Mouse (Mus musculus): ENCODE data around the gene 3110001I22Rik.
"Not testable (repeated sequence)": the region's sequence is repeated elsewhere in the genome, so short reads cannot be mapped to it uniquely, and the experiment has no call there.

Gene 3110001I22Rik

DNA sequence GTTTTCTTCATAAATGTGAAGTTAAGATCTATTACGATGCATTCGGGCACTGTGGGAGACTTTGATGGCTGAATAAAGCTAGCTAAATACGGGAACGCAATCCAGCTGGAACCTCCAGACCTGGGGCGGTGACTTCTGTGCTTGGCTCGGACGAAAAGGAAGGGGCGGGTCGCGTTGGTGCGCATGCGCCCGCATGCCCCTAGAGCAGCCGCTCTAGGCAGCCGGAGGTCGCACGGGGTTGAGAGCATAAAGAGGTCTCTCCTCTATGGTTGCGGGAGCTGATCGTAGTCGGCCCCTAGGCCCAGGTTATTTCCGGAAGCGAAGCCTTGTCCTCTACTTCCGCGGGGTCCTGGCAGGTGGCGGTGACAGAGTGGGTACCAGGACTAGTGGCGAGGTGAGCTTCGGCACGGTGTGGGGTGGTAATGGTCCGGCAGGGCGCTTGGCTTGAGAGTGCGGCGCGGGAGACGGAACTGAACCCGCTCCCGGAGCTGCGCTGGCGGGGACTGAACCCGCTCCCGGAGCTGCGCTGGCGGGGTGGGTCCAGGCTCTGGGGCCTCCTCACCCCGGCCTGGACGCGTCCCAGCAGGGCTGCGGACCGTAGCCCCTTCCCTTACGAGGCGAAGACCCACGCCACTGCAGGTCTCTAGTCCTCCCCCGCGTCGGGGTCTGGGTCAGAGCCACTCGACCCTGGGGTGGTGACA lies at the start of gene 3110001I22Rik, which contains the start of gene Bfar:
Gene 3110001I22Rik, plus strand, starts transcription at position 245 of the 701 bp plus-strand sequence.
Gene Bfar, plus strand, starts transcription at position 174 of the 701 bp plus-strand sequence.
- DNase-seq, result peak; percentile 88 to 92

DNA sequence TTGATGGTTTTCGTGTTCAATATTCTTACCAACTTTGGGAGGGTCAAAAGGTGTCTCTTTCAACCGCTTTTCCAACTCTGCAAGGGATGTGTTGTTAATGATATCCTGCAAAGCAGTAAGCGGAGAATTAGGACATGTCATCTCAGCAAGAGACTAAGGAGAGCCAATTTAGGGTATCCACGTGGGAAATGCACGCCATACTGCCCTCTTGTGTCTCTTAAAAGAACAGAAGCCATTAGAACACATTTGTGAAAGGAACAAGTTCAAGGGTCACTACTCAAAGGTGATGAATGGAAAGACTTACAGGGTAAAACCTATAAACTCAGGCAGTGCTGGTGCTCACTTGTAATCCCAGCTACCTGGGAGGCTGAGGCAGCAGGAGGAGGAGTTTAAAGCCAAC lies 43.4 kb upstream of the 3110001I22Rik start:
- peak in 1 of 2 experiments; percentile 11 for DNase-seq

DNA sequence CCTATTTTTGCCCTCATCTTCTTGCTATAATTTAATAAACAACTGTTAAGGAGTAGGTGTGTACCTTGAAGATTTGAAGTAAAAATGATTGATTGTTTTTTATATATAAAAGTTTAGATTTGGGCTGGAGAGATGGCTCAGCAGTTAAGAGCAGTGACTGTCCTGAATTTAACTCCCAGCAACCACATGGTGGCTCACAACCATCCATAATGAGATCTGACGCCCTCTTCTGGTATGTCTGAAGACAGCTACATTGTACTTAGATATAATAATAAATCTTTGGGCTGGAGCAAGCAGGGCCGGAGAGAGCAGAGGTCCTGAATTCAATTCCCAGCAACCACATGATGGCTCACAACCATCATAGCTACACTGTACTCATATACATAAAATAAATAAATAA lies 33.5 kb upstream of the 3110001I22Rik start:
- DNase-seq, result not testable (repeated sequence)

DNA sequence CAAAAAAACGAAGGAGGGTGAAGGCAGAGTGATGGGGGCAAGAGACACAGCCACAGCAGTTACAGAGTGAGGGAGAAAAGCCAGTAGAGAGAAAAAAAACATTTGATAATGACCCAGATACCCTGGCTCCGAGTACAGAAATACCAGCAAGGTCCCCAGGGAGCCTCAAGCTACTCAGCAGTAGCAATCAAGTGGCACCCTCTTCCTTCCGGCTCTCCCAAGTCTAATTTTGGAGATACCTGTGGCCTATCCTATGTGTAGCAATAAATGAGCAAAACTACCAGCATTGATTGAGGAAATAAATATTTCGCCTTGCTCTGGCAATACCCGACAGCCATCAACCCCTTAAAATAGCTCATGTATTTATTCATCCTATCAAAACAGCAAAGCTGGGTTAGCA lies 32.2 kb upstream of the 3110001I22Rik start:
- DNase-seq, result no peak

DNA sequence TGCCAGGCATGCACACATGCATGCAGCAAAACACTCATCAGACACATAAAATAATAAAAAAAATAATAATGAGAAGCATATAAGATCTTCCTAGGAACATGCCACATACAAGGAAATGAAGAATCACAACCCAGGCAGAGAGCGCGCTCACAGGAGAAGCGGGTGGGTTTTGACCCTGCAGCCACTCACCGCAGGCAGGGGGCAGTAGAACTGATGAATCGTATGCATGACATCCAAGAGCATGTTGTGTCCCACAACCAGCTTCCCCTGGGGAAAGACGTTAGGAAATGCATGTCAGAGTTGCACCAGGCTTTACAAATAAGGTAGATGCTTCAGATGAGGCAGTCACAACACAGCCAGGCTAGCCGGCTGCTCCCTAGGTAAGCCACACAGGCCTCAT lies 31.7 kb upstream of the 3110001I22Rik start:
- no peak for DNase-seq

DNA sequence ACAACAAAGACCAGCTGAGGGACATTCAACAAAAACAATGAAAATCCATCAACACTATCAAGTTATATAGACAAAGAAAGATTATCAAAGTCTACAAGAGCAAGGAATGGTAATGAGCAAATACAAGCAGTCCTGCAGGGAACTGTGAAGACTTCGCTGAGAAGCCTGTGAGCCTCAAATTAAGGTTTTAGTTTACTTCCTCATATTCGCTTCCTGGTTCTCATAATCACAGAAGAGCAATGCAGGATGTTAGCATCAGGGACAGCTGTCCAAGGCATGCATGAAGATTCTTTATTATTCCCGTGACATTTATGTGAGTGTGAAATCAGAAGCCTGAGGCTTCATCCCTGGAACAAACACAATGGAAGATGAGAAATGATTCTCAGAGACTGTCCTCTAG lies 27.3 kb upstream of the 3110001I22Rik start:
- DNase-seq, result no peak

DNA sequence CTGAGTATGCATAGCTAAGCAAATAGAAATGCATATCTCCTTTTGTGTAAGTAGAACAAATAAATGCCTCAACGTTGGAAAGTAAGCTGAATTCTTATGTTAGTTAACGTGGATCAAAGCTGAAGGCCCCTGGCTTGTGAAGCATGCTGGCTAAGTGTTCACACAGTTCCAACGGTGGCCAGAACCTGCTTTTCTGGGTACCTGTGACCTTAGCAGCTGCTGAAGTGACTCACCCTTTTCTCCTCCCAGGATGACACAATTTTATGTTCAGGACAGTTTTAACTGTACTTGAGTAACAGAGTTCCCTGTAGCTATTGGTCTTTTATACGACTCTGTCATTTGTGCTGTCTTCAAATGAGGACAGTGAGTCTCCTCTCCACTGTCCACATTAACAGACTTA lies 25.8 kb upstream of the 3110001I22Rik start:
- no peak for DNase-seq

DNA sequence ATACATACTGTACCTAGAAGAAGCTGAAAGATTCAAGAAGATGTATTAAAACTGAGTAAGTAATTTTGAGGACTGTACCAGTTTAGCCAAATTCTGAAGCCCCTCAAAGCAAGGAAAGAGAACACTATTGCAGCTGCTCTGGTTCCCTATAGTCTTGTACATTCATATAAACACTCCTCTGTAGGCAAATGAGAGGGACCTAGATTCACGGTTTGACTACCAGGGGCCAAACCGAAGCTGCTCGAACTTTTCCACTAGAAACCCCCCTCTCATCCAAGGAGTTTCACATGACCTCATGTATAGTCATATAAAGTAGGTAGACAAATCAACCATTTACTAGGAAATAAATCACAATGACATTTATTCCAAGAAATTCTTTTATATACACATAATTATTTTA lies 12.8 kb upstream of the 3110001I22Rik start:
- no peak for DNase-seq

DNA sequence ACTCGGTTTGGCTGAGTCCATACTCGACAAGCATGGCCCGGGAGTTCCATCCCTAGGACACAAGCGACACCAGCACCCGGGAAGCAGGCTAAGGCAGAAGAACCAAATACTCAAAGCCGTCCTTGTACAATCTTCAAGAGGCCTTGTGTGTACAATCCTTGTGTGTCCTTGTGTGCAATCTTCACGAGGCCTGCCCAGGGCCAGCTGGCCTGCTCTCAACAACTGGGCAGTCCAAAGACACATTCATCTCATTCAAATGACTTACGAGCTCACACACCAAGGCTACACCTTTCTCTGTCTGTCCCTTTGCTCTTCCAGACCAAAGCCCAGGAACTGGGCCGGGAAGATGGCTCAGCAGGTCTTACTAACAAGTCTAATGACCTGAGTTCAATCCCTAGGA lies 11.0 kb upstream of the 3110001I22Rik start:
- DNase-seq, result no peak

DNA sequence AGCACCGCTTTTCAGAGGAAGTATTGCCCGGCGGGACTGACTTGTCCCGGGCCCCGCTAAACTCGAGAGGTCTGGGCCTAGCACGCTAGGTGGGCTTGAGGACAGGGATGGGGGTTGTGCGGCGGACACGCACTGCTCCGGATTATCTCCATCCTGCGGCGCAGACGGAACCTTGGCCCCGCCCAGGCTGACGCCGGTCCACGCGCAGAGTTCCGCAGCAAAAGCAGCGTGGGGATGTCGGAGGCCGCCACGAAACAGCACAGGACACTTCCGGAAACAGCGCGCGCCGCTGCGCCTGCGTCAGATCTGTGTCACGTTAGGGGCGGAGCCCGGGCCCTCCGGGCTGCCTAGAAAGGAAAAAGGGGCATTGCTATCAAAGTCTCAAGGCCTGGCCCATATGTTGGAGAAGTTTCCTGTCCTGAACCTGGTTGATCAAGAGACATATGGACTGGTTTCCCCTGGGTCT lies 3.8 kb upstream of the 3110001I22Rik start, which contains the start of gene Parn:
Gene Parn, minus strand, starts transcription at position 293 of the 466 bp plus-strand sequence.
- peak; percentile 94 for DNase-seq

DNA sequence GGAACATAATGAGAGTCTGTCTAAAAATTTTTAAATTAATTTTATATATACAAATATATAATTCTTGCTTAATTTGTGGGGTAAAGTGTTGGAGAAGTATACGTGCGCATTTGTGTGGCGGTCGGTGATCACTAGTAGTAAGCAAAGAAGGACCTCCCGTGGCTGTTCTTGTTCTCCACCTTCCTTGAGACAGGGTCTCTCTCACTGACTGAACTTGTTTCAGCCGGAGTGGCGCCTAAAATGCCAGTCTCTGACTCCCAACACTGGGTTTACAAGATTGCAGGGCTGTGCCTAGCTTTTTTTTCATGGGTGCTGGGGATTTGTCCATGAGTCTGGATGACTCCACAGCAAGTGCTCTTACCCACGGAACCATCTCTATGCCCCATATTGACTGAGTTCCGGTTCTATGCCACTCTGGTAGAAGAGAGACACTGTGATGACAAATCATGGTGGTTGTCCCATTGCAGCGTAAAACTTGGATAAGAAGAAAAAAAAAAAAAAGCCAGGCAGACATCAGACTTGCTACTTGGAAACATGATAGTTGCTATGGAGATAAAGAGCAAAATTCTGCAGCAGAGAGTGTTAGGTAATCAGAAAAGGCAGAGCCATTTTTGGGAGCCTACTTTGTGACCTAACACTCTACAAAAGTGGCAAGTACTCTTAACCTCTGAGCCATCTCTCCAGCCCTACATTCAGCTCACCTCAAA lies 3.2 kb upstream of the 3110001I22Rik start:
- peak in 1 of 2 experiments; percentile 9 for DNase-seq

DNA sequence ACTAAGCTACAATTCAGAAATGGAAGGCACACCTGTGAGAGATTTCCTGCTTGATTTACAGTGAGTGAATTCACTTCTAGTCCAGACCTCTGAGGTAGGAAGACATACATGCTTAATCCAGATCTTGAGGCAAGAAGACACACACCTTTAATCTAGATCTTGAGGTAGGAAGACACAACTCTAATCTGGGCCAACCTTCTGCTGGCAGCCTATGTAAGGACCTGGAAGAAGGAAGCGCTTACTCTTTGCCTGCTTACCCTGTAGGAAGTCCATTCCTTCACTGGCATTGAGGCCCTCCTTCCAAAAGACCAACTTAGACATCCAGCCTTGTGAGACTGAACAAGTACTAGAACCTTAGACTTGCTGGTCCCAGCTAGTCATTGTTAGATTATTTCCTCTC lies 2.4 kb upstream of the 3110001I22Rik start:
- DNase-seq, result no peak

DNA sequence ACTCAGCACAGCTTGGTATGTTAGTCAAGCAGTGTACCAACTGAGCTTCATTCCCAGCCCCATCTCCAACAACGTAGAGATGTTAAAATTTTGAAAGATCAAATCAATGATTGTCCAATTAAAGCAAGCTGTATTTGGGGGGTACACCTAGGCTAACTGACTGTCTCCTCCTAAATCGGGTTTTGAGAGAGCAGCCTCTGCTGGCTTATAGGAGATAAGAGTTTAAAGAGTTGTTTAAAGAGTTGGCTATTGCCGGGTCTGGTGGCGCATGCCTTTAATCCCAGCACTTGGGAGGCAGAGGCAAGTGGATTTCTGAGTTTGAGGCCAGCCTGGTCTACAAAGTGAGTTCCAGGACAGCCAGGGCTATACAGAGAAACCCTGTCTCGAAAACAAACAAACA lies 833 bp upstream of the 3110001I22Rik start:
- not testable (repeated sequence) for DNase-seq

DNA sequence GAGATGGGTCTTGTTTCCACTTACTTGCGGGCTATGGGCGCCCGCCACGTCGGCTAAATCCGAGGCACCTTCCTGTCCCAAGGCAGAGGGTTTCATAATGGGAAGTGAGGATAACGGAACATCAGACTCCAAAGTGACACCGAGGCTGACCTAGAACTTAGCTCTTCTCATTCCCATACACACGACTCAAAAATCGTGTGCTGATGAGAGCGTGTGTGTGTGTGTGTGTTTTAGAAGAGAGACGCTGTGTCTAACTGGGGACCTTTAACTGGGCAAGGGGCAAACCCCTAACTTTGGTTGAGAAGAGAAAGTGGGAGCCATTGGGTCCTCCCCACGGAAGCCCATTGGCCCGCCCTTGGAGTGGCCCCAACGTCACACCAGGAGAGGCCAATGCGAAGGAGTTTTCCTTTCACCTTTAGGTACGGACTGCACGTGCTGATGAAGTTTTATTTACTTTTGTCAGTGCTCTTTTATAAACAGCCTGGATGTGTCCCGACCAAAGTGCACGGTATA lies 713 bp downstream of the 3110001I22Rik start:
- peak; percentile 39 to 50 for DNase-seq

DNA sequence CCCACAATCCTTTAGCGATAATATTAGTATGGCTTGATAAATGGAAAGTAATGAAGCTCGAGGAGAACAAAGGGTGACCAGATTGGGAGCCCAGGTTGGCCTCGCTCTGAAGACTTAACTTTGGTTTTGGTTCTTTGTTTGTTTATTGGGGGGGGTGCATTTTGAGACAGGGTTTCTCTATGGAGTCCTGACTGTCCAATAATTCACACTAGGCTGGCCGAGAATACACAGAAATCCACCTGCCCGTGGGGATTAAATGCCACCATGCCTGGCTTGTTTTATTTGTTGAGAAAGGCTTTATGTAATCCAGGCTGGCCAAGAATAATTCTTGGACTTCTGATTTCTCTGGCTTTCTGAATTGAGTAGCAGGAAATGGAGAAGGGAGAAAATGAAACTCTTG lies 1.4 kb downstream of the 3110001I22Rik start:
- DNase-seq, result no peak

DNA sequence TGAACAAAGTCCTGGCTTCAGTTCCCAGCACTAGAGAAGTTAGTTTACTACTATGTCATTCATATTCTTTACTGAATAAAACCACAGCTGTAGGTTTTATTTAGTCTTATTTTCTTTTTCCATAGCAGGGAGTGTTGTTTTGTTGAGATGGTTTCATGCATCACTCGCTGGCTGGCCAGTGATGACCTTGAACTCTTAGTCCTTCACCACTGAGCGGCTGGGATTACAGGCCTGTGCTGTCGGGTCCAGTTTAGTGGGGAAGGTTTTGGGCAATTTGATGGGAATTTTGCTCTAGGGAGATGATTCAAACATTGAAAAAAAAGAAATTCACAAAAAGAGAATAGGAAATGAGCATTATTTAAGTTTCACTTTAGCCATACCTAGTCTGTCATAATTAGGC lies 2.8 kb downstream of the 3110001I22Rik start:
- no peak for DNase-seq

DNA sequence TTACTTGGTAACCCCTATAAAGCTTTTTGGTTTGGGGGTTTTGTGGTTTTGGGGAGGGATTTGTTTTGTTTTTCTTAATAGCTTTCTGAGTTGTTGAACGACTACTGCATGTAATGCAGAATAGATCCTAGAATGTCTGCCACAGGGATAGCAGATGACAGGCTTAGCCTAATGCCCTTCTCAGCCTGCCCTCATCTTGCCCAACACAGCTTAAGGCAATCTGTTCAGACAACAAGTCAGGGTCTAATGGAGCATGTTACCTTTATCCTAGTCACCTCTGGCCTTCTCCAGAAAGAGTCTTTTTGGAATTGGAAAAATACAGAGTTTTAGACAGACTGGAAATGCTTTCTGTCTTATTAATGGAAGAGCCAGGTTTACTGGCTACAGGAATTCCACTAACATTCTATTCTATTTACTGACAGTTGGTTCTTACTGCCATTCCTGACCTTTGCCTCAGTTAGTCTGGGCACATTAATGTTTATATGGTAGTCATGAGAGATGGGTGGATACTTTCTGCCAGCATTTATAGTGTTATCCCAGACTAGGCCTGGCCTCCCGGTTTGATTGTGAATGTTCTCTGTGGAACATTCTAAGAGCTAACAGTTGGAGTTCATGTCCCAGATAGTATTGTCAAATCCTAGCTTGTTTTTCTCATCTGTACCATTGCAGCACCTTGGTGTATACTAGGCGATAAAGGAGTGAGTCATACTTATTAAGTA lies 7.0 kb downstream of the 3110001I22Rik start:
- no peak for DNase-seq

DNA sequence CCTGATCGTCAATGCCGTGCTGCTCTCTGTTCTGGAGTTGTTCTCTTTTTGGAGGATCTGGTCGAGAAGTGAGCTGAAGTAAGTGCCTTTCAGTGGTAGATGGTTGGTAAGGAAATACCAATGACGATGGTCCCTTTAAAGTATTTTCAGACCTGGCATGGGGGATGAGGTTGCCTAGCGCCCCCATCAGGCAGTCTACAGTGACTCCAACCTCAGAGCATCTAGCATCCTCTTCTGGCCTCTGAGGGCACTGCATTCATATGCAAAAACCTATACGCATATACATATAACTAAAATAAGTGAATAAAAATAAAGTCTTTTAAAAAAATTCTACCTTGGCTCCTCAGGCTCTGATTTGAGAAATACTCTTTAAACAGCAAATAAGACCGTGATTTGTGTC lies 27.3 kb downstream of the 3110001I22Rik start:
- no peak for DNase-seq

DNA sequence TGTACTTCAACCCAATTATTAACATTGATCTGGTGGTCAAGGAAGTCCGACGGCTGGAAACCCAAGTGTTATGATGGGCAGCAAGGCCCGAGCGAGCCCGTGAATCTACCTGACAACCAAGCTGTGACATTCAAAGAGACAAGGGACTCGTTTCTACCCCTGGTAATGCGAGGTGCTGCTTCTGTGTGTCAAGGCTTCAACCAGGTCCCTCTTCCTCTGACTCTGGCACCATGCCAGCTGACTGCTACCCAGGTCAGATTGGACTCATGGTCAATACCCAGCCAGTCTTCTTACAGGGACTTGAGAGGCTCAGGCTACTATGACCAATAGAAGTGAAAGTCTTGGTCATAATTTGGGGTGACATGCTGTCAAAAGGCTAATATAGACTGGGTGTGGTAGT lies 30.5 kb downstream of the 3110001I22Rik start:
- peak; percentile 13 to 14 for DNase-seq

DNA sequence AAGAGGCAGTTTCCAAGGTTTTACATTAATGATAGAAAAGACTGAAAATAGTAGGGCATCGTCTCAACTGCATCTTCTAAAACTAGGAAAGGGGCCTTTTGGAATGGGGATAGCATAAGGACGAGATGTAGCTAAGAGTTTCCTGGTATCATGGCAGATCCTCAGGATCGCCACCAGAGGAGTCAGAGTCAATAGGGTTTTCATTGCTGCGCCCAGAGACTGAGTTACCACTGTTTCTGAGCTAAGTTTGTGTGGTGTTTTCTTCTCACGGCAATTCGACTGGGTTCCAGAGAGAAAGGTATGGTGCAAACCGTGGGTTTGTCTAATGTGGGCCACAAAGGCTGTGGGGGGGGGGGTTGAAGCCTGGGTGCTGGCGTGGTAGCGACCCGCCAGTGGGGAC lies 32.9 kb downstream of the 3110001I22Rik start:
- no peak for DNase-seq

DNA sequence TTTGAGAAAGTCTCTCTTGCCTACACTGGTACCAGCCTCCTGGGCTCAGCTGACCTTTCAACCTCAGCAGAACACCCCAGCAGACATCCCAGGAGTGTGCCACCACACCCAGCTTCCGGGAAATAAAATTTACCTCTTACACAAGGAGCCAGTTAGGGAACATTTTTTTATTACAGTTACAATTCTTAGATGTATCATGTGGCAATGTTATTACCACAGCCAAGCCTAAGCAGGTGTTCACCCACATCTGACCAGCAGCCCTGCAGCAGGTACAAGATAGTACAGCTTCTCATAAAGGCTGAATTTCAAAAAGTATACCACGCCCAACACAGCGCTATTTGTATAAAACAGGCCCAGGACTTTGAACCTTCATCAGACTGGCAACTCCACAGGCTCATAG lies 43.2 kb downstream of the 3110001I22Rik start:
- DNase-seq, result no peak

DNA sequence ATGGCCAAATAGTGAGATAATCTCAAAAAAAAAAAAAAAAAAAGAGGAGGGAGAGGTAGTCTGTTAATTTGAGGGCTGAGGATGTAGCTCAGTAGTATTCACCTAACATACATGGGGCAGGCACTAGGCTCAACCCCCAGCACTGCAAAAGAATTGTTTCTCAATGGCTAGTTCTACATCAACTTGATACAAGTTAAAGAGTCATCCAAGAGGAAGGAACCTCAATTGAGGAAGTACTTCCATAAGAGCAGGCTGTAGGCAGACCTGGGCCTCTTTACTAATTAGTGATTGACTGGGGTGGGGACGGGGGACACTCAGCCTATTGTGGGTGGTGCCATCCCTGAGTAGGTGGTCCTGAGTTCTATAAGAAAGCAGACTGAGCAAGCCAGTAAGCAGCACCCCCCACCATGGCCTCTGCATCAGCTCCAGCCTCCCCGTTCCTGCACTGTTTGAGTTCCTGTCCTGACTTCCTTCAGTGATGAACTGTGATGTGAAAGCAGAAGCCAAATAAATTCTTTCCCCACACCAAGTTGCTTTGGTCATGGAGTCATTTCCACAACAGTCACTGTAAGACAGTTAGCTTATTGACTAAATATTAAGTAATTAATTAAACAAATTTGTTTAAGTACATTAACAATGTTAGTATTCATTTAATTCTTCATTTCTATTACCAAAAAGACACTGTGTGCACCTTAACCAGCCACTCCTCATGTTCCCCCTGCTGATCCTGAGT lies 45.3 kb downstream of the 3110001I22Rik start:
- no peak for DNase-seq
